Mouse (Mus musculus): ENCODE data around the gene Glod4.

Glod4 gene

GRCm38 (mm10) chr11:76074296-76075093 lies 169.0 kb downstream of the Glod4 start:
- DNase-seq, result no peak
